Mouse (Mus musculus) mouse trophoblast stem cell (cell line): ENCODE data around the gene Nr0b2.

Source experiments
- in situ Hi-C, 2 experiments: fragments of 300-500 bp; cut with MseI, MboI; formaldehyde crosslinking; loops; 2 replicates in 1 of 2; 3 replicates in 1 of 2; pipeline ENCODE4 v1.15.1; 2025

Nr0b2 gene

GRCm38 (mm10) chr4:133561622-133562021 is 8.4 kb downstream of the Nr0b2 start:
- in situ Hi-C loops = no loop called here

DNA sequence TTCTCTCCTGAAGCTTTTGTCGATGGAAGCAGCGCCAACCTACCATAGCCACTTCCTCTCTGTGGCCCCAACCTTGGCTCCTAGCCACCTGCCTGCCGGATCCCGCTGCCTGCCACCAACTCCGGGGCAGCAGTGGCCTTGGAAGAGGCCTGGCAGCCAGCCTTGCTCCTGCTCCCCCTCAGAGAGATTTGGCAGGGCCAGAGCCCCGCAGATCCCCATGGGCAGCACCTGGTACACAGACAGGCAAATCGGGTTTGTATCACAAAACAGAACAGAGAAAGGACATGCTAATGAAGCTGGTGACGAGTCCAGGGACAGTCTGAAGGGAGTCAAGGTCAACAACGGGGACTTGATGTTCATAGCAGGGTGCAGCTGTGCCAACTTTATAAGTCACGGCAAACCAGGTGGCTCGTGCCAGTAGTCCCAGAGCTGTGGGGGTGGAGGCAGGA is 10.0 kb downstream of the Nr0b2 start:
- in situ Hi-C loops = no loop called here

GRCm38 (mm10) chr4:133567251-133567650 is 14.1 kb downstream of the Nr0b2 start:
- in situ Hi-C loops = no loop called here

GRCm38 (mm10) chr4:133569291-133570065 is 16.3 kb downstream of the Nr0b2 start:
- in situ Hi-C loops = no loop called here

DNA sequence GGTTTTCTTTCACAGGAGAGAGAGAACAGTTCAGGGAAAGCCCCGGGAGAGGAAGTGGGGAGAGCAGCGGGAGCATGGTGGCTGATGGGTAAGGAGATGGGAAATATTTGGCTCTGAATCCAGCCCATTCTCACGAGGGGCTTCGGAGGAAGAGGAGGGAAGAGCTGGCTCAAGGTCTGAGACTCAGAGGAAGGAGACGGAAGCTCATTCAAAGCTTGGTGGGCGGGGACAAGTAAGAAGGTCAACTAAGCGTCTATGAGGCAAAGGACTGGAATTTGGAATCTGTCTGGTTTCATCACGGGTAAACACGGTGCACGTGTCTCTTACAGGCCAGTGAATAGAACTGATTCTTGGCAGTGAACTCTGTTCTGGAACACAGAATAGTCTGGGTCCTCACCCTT is 16.9 kb downstream of the Nr0b2 start:
- in situ Hi-C loops = no loop called here

DNA sequence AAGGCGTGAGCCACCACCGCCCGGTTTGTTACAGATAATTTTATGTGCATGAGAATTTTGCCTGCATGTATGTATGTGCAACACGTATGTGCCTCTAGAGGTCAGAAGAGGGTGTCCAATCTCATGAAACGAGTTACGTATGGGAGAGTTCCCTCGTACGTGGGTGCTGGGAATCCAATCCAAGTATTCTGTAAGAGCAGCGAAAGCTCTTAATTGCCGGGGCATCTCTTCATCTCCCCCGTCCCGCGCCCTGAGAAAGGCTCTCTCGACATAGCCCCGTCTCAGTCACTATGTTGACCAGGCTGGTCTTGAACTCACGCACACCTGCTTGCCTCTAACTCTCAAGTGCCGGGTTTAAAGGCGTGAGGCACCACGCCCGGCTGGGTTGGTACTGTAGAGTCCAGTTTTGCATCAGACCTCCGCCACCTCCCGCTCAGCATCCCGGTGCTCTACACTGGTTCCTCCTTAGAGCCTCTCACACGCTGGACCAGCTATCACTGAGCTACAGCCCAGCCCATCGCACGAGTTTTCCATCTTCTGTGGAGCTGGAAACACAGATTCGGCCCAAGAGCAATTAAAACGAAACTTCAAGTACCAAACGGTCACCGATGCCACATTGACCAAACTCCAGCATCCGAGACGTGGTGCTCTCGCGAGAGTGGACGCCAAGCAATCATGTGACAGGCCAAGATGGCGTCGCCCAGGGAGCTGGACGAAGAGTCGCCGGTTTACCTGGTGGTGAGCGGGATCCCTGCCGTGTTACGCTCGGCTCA is 21.1 kb downstream of the Nr0b2 start, which contains the start of gene Gpatch3:
Gene Gpatch3 (plus strand): TSS at position 676 of the 773 bp plus-strand sequence.
- in situ Hi-C loops = no loop called here

DNA sequence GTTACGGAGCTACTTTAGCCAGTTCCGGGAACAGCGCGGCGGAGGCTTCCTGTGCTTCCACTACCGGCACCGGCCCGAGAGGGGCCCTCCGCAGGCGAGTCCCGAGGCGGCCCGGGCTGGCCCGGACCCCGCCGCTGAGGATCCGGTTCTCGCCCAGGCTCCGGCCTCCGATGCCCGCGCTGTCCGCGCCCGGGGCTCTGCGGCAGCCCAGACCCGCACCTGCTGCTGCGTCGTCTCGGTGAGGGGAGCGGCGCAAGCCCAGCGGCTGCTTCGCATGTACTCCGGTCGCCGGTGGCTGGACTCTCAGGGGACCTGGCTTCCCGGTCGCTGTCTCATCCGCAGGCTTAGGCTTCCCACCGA is 21.6 kb downstream of the Nr0b2 start:
- in situ Hi-C loops = no loop called here

- in situ Hi-C loops = no loop called here
Observed at GRCm38 (mm10) chr4:133577983-133578382, 24.8 kb downstream of the Nr0b2 start.

- in situ Hi-C loops = no loop called here
Observed at GRCm38 (mm10) chr4:133583690-133584058, 30.5 kb downstream of the Nr0b2 start.

GRCm38 (mm10) chr4:133584059-133584951 is 31.1 kb downstream of the Nr0b2 start, which contains the start of gene Gpn2:
TSS of gene Gpn2 (plus strand) at chr4:133584362.
- in situ Hi-C loops = no loop called here

GRCm38 (mm10) chr4:133592570-133592969 is 39.4 kb downstream of the Nr0b2 start:
- in situ Hi-C loops = no loop called here

GRCm38 (mm10) chr4:133595538-133595937 is 42.4 kb downstream of the Nr0b2 start:
- in situ Hi-C loops = no loop called here

DNA sequence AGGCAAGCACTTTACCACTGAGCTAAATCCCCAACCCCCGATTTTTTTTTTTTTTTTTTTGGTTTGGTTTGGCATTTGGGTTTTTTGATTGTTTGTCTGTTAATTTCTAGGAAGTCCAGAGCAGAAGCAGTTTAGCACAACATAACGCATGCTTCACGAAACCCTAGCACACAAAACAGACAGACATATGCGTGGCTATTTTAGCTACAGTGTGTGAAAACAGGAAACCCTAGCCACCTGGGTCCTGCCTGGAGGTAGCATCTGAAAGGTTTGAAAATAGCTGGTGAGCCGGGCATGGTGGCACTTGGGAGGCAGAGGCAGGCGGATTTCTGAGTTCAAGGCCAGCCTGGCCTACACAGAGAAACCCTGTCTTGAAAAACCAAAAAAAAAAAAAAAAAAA is 42.9 kb downstream of the Nr0b2 start:
- in situ Hi-C loops = no loop called here

- in situ Hi-C loops = no loop called here
Observed at GRCm38 (mm10) chr4:133598616-133599015, 45.4 kb downstream of the Nr0b2 start.

GRCm38 (mm10) chr4:133599116-133599515 is 45.9 kb downstream of the Nr0b2 start:
- in situ Hi-C loops = no loop called here

DNA sequence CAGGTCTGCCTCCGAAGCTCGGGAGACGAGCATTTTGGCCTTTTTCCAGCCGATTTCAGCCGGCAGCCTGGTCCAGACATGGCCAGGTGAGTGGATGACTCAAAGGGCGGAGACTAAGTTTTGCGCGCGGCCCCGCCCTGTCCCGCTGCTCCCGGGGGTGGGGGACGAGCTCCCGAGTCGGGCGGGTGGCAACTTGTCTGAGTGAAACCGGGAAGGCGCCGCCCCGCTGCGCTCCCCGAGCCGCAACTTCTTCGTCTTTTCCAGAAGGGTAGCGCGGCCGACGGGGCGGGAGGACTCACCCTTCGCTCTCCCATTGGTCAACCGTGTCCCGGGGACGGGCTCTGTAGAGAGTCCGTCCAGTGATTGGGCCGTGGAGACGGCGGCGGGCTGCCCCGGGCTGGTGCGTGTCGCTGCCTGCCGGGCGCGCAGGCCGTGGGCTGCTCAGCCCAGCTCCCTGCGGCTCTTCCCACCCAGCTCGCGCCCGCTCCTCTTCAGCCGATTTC is 46.4 kb downstream of the Nr0b2 start:
- in situ Hi-C loops = no loop called here

- in situ Hi-C loops = no loop called here
Observed at GRCm38 (mm10) chr4:133600306-133600705, 47.1 kb downstream of the Nr0b2 start.

- in situ Hi-C loops = no loop called here
Observed at GRCm38 (mm10) chr4:133601721-133602218, 48.6 kb downstream of the Nr0b2 start, which contains the start of gene Sfn. TSS of gene Sfn (minus strand) at chr4:133602168.

DNA sequence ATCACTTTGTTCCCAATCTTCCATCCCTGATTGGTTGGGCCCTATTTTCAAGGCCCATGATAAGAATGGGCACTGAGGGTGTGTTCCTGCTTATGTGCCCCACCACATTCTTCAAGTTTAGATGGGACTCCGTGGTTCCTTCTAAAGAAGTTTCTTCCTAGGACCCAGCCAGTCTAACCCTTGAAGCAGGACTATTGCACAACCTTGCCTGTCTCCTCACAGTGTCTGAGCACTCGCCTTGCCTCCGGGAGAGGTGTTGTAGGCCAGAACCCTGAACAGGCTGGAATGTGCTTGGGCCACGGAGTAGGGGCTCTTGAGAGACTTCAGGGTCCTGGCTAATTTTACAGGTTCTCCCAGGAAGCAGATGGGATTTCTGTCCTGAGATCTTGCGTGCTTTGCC is 49.9 kb downstream of the Nr0b2 start:
- in situ Hi-C loops = no loop called here

GRCm38 (mm10) chr4:133604175-133604574 is 51.0 kb downstream of the Nr0b2 start:
- in situ Hi-C loops = no loop called here

DNA sequence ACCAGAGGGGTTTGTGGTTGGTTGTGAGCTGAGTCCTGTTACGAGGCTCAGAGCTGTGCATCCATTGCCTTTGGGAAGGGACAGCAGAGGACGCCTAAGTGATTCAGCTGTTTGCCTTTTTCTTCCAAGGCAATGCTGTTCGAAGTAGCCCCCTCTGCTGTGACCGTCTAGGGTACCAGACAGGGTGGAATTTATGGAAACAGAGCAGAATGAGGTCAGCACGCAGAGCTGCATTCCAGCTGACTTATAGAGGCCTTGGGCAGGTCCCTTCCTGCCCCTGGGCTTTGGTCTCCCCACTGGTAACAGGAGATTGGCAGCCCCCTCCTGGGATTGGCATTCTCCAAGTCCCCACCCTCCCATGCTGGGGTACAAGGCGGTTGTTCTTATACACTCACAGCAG is 51.7 kb downstream of the Nr0b2 start:
- in situ Hi-C loops = no loop called here
